Comparison of ENCODE assay signal across 16 mouse cellular contexts in the genomic region with DNA sequence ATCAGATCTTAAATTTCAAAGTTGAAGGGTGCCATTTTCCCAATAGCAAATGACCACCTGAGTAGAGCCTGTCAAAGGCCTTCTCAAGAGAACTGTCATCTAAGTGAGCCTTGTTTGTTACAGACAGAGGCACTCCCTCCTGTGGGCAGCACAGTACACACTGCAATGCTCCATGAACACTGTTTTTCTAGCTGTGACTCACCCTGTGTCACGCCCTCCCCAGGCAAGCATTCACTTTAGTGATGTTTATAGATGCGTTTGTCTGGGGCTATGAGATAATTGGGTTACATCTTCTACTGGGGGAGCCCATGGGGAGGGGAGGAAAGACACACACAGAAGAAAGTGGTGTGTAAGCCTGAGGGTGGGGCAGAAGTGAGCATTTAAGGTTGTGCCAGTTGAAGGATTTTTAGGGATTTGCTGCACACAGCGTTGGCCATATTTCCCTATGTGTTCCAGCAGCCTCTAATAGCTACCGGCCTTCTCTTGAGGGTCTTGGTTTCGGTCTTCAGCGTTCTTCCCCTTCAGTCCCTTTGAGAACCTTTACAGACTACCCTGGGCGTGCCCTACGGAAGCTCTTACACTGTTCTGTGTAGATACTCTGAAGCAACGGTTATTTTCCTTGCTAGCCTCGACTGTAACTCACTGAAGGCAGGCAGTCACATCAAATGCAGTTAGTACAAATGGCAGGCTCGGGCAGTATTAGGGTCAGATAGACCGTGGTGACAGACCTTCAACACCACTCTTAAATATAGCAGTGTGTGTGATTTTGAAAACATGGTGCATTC. TPM values are rescaled to one million over a fixed set of nuclear protein-coding genes. Genes with fewer than 3 reads are reported as not detected.
DNase-seq lines count a peak whose midpoint lies in the region; ATAC-seq and TF ChIP-seq lines count a peak whose summit lies in the region.
"Had no signal": no experiment of that assay in that cellular context is flagged by ENCODE, and none has a peak within 500 bp of the region (broad histone marks: within the 10 kb centered on the region; RNA-seq: fewer than 3 reads in every experiment).

No protein-coding gene starts in this region.

- H3K4me1 ChIP-seq in liver, postnatal 0 days (ENCODE audit: insufficient read depth) = no peaks in the 10 kb centered on the region
- H3K4me1 ChIP-seq in liver, embryonic 12.5 days = peaks cover 42% of the 10 kb centered on the region
- peaks cover 38% of the 10 kb centered on the region for H3K4me1 ChIP-seq in stomach, embryonic 16.5 days (ENCODE audit: control insufficient read depth, insufficient read depth, low read length)
- H3K4me1 ChIP-seq in hindbrain, embryonic 13.5 days (replicated peaks) = peaks cover 77% of the 10 kb centered on the region

- H3K27me3 ChIP-seq in liver, postnatal 0 days (ENCODE audit: insufficient read depth, low read length) = no peaks in the 10 kb centered on the region
- no peaks in the 10 kb centered on the region for H3K27me3 ChIP-seq in liver, embryonic 12.5 days (replicated peaks)
- H3K27me3 ChIP-seq in stomach, embryonic 16.5 days (ENCODE audit: control insufficient read depth, insufficient read depth, low read length) = no peaks in the 10 kb centered on the region
- no peaks in the 10 kb centered on the region for H3K27me3 ChIP-seq in hindbrain, embryonic 13.5 days
- H3K27me3 ChIP-seq: heart, embryonic 12.5 days; limb, embryonic 12.5 days had no signal

- H3K4me2 ChIP-seq in liver, postnatal 0 days (ENCODE audit: low read depth, low read length) = no peak overlapping the region
- H3K4me2 ChIP-seq in liver, embryonic 12.5 days = peak overlapping the region; percentile 23
- H3K4me2 ChIP-seq in stomach, embryonic 16.5 days (ENCODE audit: low read depth, low read length) = no peak overlapping the region
- H3K4me2 ChIP-seq in hindbrain, embryonic 13.5 days = no peak overlapping the region
- H3K4me2 ChIP-seq: heart, embryonic 12.5 days; limb, embryonic 12.5 days had no signal

- no peak overlapping the region for H3K27ac ChIP-seq in liver, postnatal 0 days (ENCODE audit: low read depth)
- H3K27ac ChIP-seq in liver, embryonic 12.5 days = peak overlapping the region; percentile 41; the same call in 1 of the 2 replicates
- no peak overlapping the region; the same call in 1 of the 2 replicates for H3K27ac ChIP-seq in stomach, embryonic 16.5 days (ENCODE audit: low read length)
- H3K27ac ChIP-seq in hindbrain, embryonic 13.5 days = no peak overlapping the region
- H3K27ac ChIP-seq: forebrain, embryonic 10.5 days; gastrocnemius, adult 2 months; hindbrain, embryonic 10.5 days; limb, embryonic 12.5 days; macrophage had no signal

- H3K9me3 ChIP-seq in liver, postnatal 0 days (ENCODE audit: low read length) = no peaks in the 10 kb centered on the region
- H3K9me3 ChIP-seq in liver, embryonic 12.5 days (replicated peaks) = no peaks in the 10 kb centered on the region
- no peaks in the 10 kb centered on the region for H3K9me3 ChIP-seq in stomach, embryonic 16.5 days (replicated peaks; ENCODE audit: control insufficient read depth, low read length)
- H3K9me3 ChIP-seq in hindbrain, embryonic 13.5 days = no peaks in the 10 kb centered on the region
- H3K9me3 ChIP-seq: forebrain, embryonic 10.5 days; heart, embryonic 12.5 days; hindbrain, embryonic 10.5 days; limb, embryonic 12.5 days had no signal

- no peak overlapping the region for H3K9ac ChIP-seq in liver, postnatal 0 days (replicated peaks)
- no peak overlapping the region for H3K9ac ChIP-seq in liver, embryonic 12.5 days
- no peak overlapping the region for H3K9ac ChIP-seq in stomach, embryonic 16.5 days (ENCODE audit: low read length)
- H3K9ac ChIP-seq in hindbrain, embryonic 13.5 days = no peak overlapping the region
- H3K9ac ChIP-seq: heart, embryonic 12.5 days; limb, embryonic 12.5 days had no signal

- no peak for TF ChIP-seq EP300 in liver, postnatal 0 days (IDR thresholded peaks at IDR 0.05; ENCODE audit: low read depth)

- no peak for TF ChIP-seq CTCF in liver, postnatal 0 days (IDR thresholded peaks at IDR 0.05; ENCODE audit: low read depth)

- peak; percentile 37 to 56 for DNase-seq in adrenal gland, postnatal 36 days
- no peak for DNase-seq in adrenal gland, postnatal 14 days
- peak; percentile 22 for DNase-seq in liver
- DNase-seq in liver, postnatal 0 days = no peak
- no peak for DNase-seq in testis, postnatal 14 days (ENCODE audit: low spot score)
- DNase-seq: gastrocnemius, adult 2 months; right cerebral cortex, postnatal 14 days; thymus, postnatal 25 days had no signal

- WGBS in liver, postnatal 0 days (ENCODE audit: insufficient replicate concordance) = 73% methylated on average over 12 of the region's 12 CpGs
- 57% methylated on average over 12 of the region's 12 CpGs for WGBS in liver, embryonic 12.5 days (ENCODE audit: insufficient replicate concordance)
- WGBS in stomach, embryonic 16.5 days = 76% methylated on average over 12 of the region's 12 CpGs
- WGBS in hindbrain, embryonic 13.5 days = 87% methylated on average over 12 of the region's 12 CpGs

- no peak overlapping the region for H3K4me3 ChIP-seq in liver, postnatal 0 days (ENCODE audit: low read depth, low read length)
- no peak overlapping the region for H3K4me3 ChIP-seq in liver, embryonic 12.5 days
- H3K4me3 ChIP-seq in stomach, embryonic 16.5 days (replicated peaks; ENCODE audit: low read length) = no peak overlapping the region
- no peak overlapping the region for H3K4me3 ChIP-seq in hindbrain, embryonic 13.5 days
- H3K4me3 ChIP-seq: forebrain, embryonic 10.5 days; gastrocnemius, adult 2 months; heart, embryonic 12.5 days; hindbrain, embryonic 10.5 days; limb, embryonic 12.5 days had no signal

- no peaks in the 10 kb centered on the region for H3K36me3 ChIP-seq in liver, postnatal 0 days (replicated peaks; ENCODE audit: insufficient read depth, low read length)
- H3K36me3 ChIP-seq in liver, embryonic 12.5 days = no peaks in the 10 kb centered on the region
- H3K36me3 ChIP-seq in stomach, embryonic 16.5 days (ENCODE audit: control insufficient read depth, insufficient read depth, low read length) = no peaks in the 10 kb centered on the region
- H3K36me3 ChIP-seq in hindbrain, embryonic 13.5 days = no peaks in the 10 kb centered on the region
- H3K36me3 ChIP-seq: forebrain, embryonic 10.5 days; heart, embryonic 12.5 days; hindbrain, embryonic 10.5 days; limb, embryonic 12.5 days had no signal

- no peak for ATAC-seq in liver, postnatal 0 days
- peak; percentile 88 for ATAC-seq in liver, embryonic 12.5 days
- peak; percentile 23; the same call in 1 of the 2 replicates for ATAC-seq in stomach, embryonic 16.5 days (ENCODE audit: insufficient read depth, low FRiP score)
- ATAC-seq in hindbrain, embryonic 13.5 days (ENCODE audit: low FRiP score) = no peak

RNA-seq across cellular contexts. Expression of a gene that starts 29.7 kb away (rescaled TPM):
- 10 to 100 TPM; 54.6 to 82.7 TPM for total RNA-seq in adrenal gland, postnatal 36 days (2021)
- 38.2 and 39.1 TPM in 2 replicates for total RNA-seq in adrenal gland, postnatal 14 days (2021)
- 1.6 and 1.7 TPM in 2 replicates for polyA plus RNA-seq in liver, postnatal 0 days (2015; fragmentation: Nextera tagmentation; extraction: Ambion mirVana)
- 7.1 TPM in 2 replicates for polyA plus RNA-seq in liver, embryonic 12.5 days (2016; fragmentation: Nextera tagmentation; extraction: Ambion mirVana)
- 31.1 and 33.7 TPM in 2 replicates for polyA plus RNA-seq in stomach, embryonic 16.5 days (2015; fragmentation: Nextera tagmentation; extraction: Ambion mirVana)
- 89.1 and 97.0 TPM in 2 replicates for polyA plus RNA-seq in hindbrain, embryonic 13.5 days (2015; fragmentation: Nextera tagmentation; extraction: Ambion mirVana)

Comparison
In these comparisons a context has a peak if more than half of its experiments do, and no peak if none do; other contexts are left out.
1. DNase-seq: peak in adrenal gland, postnatal 36 days (2 of 2) and liver (single experiment); none in adrenal gland, postnatal 14 days (single experiment), liver, postnatal 0 days (single experiment) and testis, postnatal 14 days (single experiment).
2. ATAC-seq: peak in liver, embryonic 12.5 days (single experiment) and stomach, embryonic 16.5 days (single experiment); none in liver, postnatal 0 days (single experiment) and hindbrain, embryonic 13.5 days (single experiment).